Mouse (Mus musculus): ENCODE results near the gene Nae1.
A peak's percentile ranks its signal among the peaks of the same experiment; 100 is the strongest.

Nae1 gene

GRCm38 (mm10) chr8:104529671-104530070 lies 4.8 kb downstream of the Nae1 start:
- DNase-seq (ENCODE audit: low spot score), result no peak

GRCm38 (mm10) chr8:104517872-104518271 lies 16.6 kb downstream of the Nae1 start:
- no peak for DNase-seq (ENCODE audit: low spot score)

DNA sequence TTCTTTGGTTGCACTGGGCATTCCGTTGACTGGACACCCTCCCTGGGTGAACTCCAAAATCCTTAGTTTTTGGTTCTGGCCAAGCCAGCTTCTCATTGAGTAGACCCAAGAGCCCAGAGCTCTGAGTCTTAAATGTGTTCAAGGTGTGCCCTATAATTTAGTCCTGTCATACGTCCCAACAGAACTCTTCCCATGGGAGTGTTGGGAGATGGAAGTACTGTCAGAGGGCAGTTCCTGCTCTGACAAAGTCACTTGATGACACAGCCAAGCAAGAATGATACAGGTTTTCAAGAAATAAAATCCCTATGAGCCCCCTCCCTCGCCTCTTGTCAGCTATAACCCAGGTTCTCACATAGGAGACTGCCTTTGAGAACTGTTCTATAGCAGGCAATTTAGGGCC lies 24.3 kb downstream of the Nae1 start:
- no peak for DNase-seq (ENCODE audit: low spot score)

DNA sequence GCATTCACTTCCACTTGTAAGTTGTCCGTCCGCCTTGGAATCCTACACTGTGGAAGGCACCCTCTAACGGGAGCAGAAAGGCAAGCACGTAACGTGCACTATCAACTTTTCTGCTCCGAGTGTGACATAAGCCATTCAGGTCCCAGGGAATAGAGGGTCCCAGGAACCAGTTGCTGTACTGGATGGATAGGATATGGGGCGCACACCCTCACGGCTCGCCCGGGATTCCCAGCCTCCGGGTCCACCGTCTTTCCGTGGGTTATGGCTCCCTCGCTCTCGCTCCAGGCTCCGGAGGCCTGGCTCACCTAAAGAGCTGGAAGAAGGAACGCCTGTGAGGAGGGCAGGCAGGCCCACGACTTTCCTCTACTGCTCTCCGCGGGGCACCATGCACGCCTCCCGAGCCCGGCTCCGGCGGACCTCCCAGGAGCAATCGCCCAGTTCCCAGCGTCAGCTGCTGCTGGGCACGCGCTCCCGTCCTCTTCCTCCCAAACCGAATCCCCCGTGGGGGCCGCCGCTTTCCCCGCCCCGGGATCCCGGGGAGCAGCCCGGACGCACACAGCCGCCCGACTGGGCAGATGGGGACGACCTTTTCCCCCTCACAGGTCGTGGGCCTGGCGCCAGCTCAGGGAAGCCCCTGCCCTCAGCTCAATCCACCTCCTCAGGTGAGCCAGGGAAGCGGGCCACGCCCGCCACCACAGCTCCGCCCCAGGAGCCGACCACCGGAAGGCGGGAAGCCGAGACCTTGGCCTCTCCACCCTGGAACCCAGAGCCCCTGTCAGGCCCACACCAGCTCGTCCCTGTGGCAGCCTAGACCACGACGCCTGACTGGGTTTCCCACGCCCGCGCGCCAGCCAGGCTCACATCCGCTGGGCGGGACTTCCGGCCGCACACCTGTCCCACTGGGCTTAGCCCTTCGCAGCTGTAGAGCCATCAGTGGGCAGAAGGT lies 25.1 kb downstream of the Nae1 start, which contains the start of gene Terb1:
Terb1 (minus strand) TSS at position 850 of the 946 bp plus-strand sequence.
- DNase-seq (ENCODE audit: low spot score), result peak; percentile 31

DNA sequence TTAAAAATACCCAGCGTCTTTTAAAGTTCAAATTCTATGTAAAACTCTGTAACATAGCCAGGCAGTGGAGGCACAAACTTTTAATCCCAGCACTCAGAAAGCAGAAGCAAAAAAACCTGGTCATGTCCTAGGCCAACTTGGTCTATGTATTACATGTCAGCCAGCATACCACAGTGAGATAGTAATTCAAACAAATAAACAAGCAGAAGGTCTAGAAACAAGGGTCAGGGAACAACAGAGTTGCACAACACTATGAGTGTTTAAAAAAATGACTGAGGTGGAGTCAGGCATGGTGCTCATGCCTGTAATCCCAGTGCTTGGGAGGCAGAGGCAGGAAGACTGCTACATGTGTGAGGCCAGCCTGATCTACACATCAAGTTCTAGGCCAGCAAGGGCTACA lies 55.3 kb downstream of the Nae1 start:
- no peak for DNase-seq (ENCODE audit: low spot score)

DNA sequence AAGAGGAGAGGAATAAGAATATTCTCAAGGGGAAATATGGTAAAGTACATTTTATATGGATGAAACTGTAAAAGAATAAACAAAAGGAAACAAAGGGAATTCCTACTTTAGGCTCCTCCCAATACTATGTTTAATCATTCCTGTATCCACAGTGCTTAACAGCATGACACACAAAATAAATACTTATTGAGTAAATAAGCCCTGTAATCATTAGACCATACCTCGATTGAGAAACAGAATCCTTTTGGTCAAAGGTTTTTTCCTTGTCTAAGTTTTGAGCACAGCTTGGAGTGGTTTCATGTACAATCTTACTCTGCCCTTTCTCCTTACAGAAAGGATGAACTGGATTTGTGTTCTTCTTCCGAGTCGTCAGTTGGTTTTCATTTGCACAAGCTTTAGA lies 62.0 kb downstream of the Nae1 start:
- DNase-seq (ENCODE audit: low spot score), result no peak

DNA sequence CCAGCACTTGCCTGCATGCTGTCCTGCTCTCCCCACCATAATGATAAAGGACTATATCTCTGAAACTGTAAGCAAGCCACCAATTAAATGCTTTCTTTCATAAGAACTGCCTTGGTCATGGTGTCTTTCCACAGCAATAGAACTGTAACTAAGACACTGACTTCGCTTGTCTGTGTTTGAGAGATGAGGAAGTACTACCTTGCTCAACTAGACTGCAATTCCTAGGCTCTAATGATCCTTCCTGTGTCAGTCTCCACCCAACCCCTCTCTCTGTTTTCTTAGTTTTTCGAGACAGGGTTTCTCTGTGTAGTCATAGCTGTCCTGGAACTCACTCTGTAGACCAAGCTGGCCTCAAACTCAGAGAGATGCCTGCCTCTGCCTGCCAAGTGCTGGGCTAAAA lies 67.0 kb downstream of the Nae1 start:
- DNase-seq (ENCODE audit: low spot score), result no peak

Measured in urinary bladder, postnatal 25 days (tissue).